Mouse (Mus musculus): ENCODE measurements around the gene Ppp3r2. TPM values are rescaled to one million over a fixed set of nuclear protein-coding genes. Genes with fewer than 3 reads are reported as not detected.

The Ppp3r2 gene
- total RNA-seq, 2 experiments from 2014 or later: 0.65 to 1.3 TPM

Other genes with a start within 250 kb of the Ppp3r2 start
- under 1 TPM in 1 of 2 experiments, not detected in 1; 0.32 TPM for gene Acnat1, start 208.1 kb downstream of the Ppp3r2 start, total RNA-seq (2021)
- gene Baat, start 175.5 kb downstream of the Ppp3r2 start, total RNA-seq (2021): under 1 TPM in 1 of 2 experiments, not detected in 1; 0.26 TPM
- 10 to 100 TPM; 33.2 to 35.2 TPM for gene Mrpl50, start 160.9 kb downstream of the Ppp3r2 start, total RNA-seq (2021)
- gene Zfp189, start 160.8 kb downstream of the Ppp3r2 start, total RNA-seq (2021): 10 to 100 TPM; 21.3 to 25.7 TPM
- gene Aldob, start 132.5 kb downstream of the Ppp3r2 start, total RNA-seq (2021): 1 to 10 TPM; 1.1 to 1.5 TPM
- gene Tmem246, start 84.1 kb downstream of the Ppp3r2 start, total RNA-seq (2021): 10 to 100 TPM; 65.7 to 73.9 TPM
- 10 to 100 TPM; 71.0 to 78.1 TPM for gene Rnf20, start 50.0 kb downstream of the Ppp3r2 start, total RNA-seq (2021)
- gene Grin3a, start 163.7 kb upstream of the Ppp3r2 start, total RNA-seq (2021): 10 to 100 TPM; 45.9 to 47.8 TPM